Mouse (Mus musculus) stomach, postnatal 0 days (tissue): ENCODE data around the gene Ndufs6. TPM values are rescaled to one million over a fixed set of nuclear protein-coding genes. Genes with fewer than 3 reads are reported as not detected.

Experiments
- ATAC-seq: fragments of 200-750 bp; cut with Nextera tagmentation; 2 replicates; pipeline ENCODE4 v1.8.0; 2017; ENCODE audit not compliant: low FRiP score, low TSS enrichment
- DNase-seq: peaks from one replicate; pipeline ENCODE4 v3.0.0-alpha.2; 2016; ENCODE audit warnings: low spot score
- H3K27ac ChIP-seq: fragments of 300-500 bp; sonication (generic); replicated peaks from 2 replicates; pipeline ENCODE4 v1.5.1; 2014; ENCODE audit warnings: mild to moderate bottlenecking, control low read depth
- H3K27me3 ChIP-seq: fragments of 300-500 bp; sonication (generic); 2 replicates; pipeline ENCODE4 v1.6.1; 2014; ENCODE audit warnings: low read length; ENCODE audit not compliant: control insufficient read depth, insufficient read depth
- H3K36me3 ChIP-seq: fragments of 300-500 bp; sonication (generic); 2 replicates; pipeline ENCODE4 v1.6.1; 2014; ENCODE audit warnings: low read length, mixed read lengths; ENCODE audit not compliant: control insufficient read depth, insufficient read depth
- H3K4me1 ChIP-seq: fragments of 300-500 bp; sonication (generic); replicated peaks from 2 replicates; pipeline ENCODE4 v1.6.1; 2014; ENCODE audit warnings: antibody characterized with exemption; ENCODE audit not compliant: control insufficient read depth, insufficient read depth
- H3K4me2 ChIP-seq: fragments of 300-500 bp; sonication (generic); replicated peaks from 2 replicates; pipeline ENCODE4 v1.6.1; 2014; ENCODE audit warnings: low read depth, mild to moderate bottlenecking, control low read depth, moderate library complexity
- H3K4me3 ChIP-seq: fragments of 300-500 bp; sonication (generic); 2 replicates; pipeline ENCODE4 v1.5.1; 2014; ENCODE audit warnings: low read depth, low read length, control low read depth
- H3K9ac ChIP-seq: fragments of 300-500 bp; sonication (generic); 2 replicates; pipeline ENCODE4 v1.6.1; 2014; ENCODE audit warnings: mild to moderate bottlenecking, low read length, control low read depth, mixed read lengths
- H3K9me3 ChIP-seq: fragments of 300-500 bp; sonication (generic); 2 replicates; pipeline ENCODE4 v1.6.1; 2016; ENCODE audit warnings: low read length; ENCODE audit not compliant: control insufficient read depth
- CTCF ChIP-seq: IDR thresholded peaks from 2 replicates; pipeline ENCODE4 v1.5.1; 2016; ENCODE audit warnings: antibody characterized with exemption, low read depth, mild to moderate bottlenecking, moderate library complexity
- EP300 ChIP-seq: optimal IDR thresholded peaks from 2 replicates; pipeline ENCODE3; 2016; ENCODE audit warnings: antibody characterized with exemption
- WGBS: fragments of 180-500 bp; shearing (Covaris S2); extraction: QIAGEN DNeasy Blood & Tissue Kit; methylation state at CpG from one replicate; pipeline ENCODE4 v1.1.7; 2014; 5-methylcytosine and 5-hydroxymethylcytosine counted together
- polyA plus RNA-seq: library from polyadenylated mRNA; unstranded; fragments of >200 nt; fragmentation: Nextera tagmentation; extraction: Ambion mirVana; gene quantifications from 2 replicates; pipeline ENCODE4 v1.2.1, GENCODE M21; 2015

Gene Ndufs6
- polyA plus RNA-seq, 1 experiment from 2014 or later, result 421 TPM

- no peak overlapping the region for H3K4me2 ChIP-seq
- no peak overlapping the region for H3K27ac ChIP-seq
- H3K9me3 ChIP-seq, result no peaks in the 10 kb centered on the region
- peaks cover 6% of the 10 kb centered on the region for H3K36me3 ChIP-seq
- H3K4me1 ChIP-seq, result no peaks in the 10 kb centered on the region
- H3K9ac ChIP-seq, result no peak overlapping the region
- ATAC-seq (peak; percentile 64; the same call in 1 of the 2 replicates), DNase-seq (no peak)
- H3K27me3 ChIP-seq, result no peaks in the 10 kb centered on the region
- TF ChIP-seq CTCF (no peak), EP300 (no peak)
- 90% methylated on average over 4 of the region's 4 CpGs for WGBS
- no peak overlapping the region for H3K4me3 ChIP-seq
Measured at GRCm38 (mm10) chr13:73320048-73320447, 8.3 kb downstream of the Ndufs6 start.

- WGBS, result 25% methylated on average over 8 of the region's 8 CpGs
Measured at GRCm38 (mm10) chr13:73310183-73310929, 18.0 kb downstream of the Ndufs6 start.

GRCm38 (mm10) chr13:73306430-73306829, 21.9 kb downstream of the Ndufs6 start:
- no peak for ATAC-seq

More at GRCm38 (mm10) chr13:73310183-73310929, 18.0 kb downstream of the Ndufs6 start:
- Histone ChIP-seq H3K4me3 (no peak overlapping the region), H3K4me2 (no peak overlapping the region), H3K36me3 (no peaks in the 10 kb centered on the region), H3K27me3 (no peaks in the 10 kb centered on the region), H3K9me3 (no peaks in the 10 kb centered on the region), H3K4me1 (no peaks in the 10 kb centered on the region), H3K9ac (no peak overlapping the region), H3K27ac (no peak overlapping the region)
- TF ChIP-seq CTCF, result peak; percentile 82
- no peak for TF ChIP-seq EP300
- peak; percentile 70 for DNase-seq
- ATAC-seq, result peak; percentile 39; the same call in 1 of the 2 replicates

GRCm38 (mm10) chr13:73306085-73306410, 22.3 kb downstream of the Ndufs6 start:
- Histone ChIP-seq H3K4me2 (no peak overlapping the region), H3K9ac (no peak overlapping the region), H3K27me3 (no peaks in the 10 kb centered on the region), H3K4me3 (no peak overlapping the region), H3K4me1 (no peaks in the 10 kb centered on the region), H3K36me3 (no peaks in the 10 kb centered on the region), H3K9me3 (no peaks in the 10 kb centered on the region), H3K27ac (no peak overlapping the region)
- ATAC-seq, result no peak
- TF ChIP-seq EP300 (no peak), CTCF (no peak)
- 65% methylated on average over 4 of the region's 4 CpGs for WGBS
- no peak for DNase-seq

More at GRCm38 (mm10) chr13:73306430-73306829, 21.9 kb downstream of the Ndufs6 start:
- TF ChIP-seq CTCF (no peak), EP300 (no peak)
- no peaks in the 10 kb centered on the region for H3K4me1 ChIP-seq
- no peaks in the 10 kb centered on the region for H3K36me3 ChIP-seq
- H3K4me2 ChIP-seq, result no peak overlapping the region
- H3K27ac ChIP-seq, result no peak overlapping the region
- no peaks in the 10 kb centered on the region for H3K9me3 ChIP-seq
- no peak overlapping the region for H3K4me3 ChIP-seq
- no peak for DNase-seq
- no peak overlapping the region for H3K9ac ChIP-seq
- no peaks in the 10 kb centered on the region for H3K27me3 ChIP-seq
- WGBS, result 75% methylated on average over 4 of the region's 4 CpGs

GRCm38 (mm10) chr13:73305398-73306084, 22.8 kb downstream of the Ndufs6 start:
- no peak for TF ChIP-seq CTCF
- TF ChIP-seq EP300, result no peak
- ATAC-seq (no peak), DNase-seq (peak; percentile 23)
- no peak overlapping the region for H3K27ac ChIP-seq
- 65% methylated on average over 8 of the region's 8 CpGs for WGBS
- no peak overlapping the region for H3K4me2 ChIP-seq
- no peak overlapping the region for H3K9ac ChIP-seq
- H3K27me3 ChIP-seq, result no peaks in the 10 kb centered on the region
- no peak overlapping the region for H3K4me3 ChIP-seq
- H3K9me3 ChIP-seq, result no peaks in the 10 kb centered on the region
- no peaks in the 10 kb centered on the region for H3K36me3 ChIP-seq
- H3K4me1 ChIP-seq, result no peaks in the 10 kb centered on the region

GRCm38 (mm10) chr13:73304729-73305128, 23.6 kb downstream of the Ndufs6 start:
- ATAC-seq (no peak), DNase-seq (no peak)
- H3K36me3 ChIP-seq, result no peaks in the 10 kb centered on the region
- no peak overlapping the region for H3K4me2 ChIP-seq
- H3K27ac ChIP-seq, result no peak overlapping the region
- no peaks in the 10 kb centered on the region for H3K9me3 ChIP-seq
- no peak overlapping the region for H3K9ac ChIP-seq
- 54% methylated on average over 6 of the region's 6 CpGs for WGBS
- TF ChIP-seq CTCF, result no peak
- no peak for TF ChIP-seq EP300
- H3K4me3 ChIP-seq, result no peak overlapping the region
- H3K4me1 ChIP-seq, result no peaks in the 10 kb centered on the region
- H3K27me3 ChIP-seq, result no peaks in the 10 kb centered on the region
